Mouse (Mus musculus) C2C12 (cell line): ENCODE data around the gene Gm20532.

ENCODE experiments used
- CEBPB ChIP-seq: IDR thresholded peaks from one replicate; pipeline ENCODE4 v1.6.1; 2011; ENCODE audit warnings: low read depth, mild to moderate bottlenecking, control low read depth, moderate library complexity
- CTCF ChIP-seq: IDR thresholded peaks from one replicate; pipeline ENCODE4 v1.5.1; 2011; ENCODE audit not compliant: control insufficient read depth, insufficient read depth, insufficient read length
- MAX ChIP-seq: IDR thresholded peaks from one replicate; pipeline ENCODE4 v1.6.1; 2011; ENCODE audit warnings: mild to moderate bottlenecking, control low read depth
- USF1 ChIP-seq: IDR thresholded peaks from one replicate; pipeline ENCODE4 v1.6.1; 2011; ENCODE audit warnings: low read depth, mild to moderate bottlenecking, control low read depth, moderate library complexity

- TF ChIP-seq CTCF, result no peak
- no peak for TF ChIP-seq MAX
- TF ChIP-seq CEBPB, result no peak
- no peak for TF ChIP-seq USF1
These were observed 30.9 kb downstream of the Gm20532 start for GRCm38 (mm10) chr2:26617331-26617730.
